In the genomic region with DNA sequence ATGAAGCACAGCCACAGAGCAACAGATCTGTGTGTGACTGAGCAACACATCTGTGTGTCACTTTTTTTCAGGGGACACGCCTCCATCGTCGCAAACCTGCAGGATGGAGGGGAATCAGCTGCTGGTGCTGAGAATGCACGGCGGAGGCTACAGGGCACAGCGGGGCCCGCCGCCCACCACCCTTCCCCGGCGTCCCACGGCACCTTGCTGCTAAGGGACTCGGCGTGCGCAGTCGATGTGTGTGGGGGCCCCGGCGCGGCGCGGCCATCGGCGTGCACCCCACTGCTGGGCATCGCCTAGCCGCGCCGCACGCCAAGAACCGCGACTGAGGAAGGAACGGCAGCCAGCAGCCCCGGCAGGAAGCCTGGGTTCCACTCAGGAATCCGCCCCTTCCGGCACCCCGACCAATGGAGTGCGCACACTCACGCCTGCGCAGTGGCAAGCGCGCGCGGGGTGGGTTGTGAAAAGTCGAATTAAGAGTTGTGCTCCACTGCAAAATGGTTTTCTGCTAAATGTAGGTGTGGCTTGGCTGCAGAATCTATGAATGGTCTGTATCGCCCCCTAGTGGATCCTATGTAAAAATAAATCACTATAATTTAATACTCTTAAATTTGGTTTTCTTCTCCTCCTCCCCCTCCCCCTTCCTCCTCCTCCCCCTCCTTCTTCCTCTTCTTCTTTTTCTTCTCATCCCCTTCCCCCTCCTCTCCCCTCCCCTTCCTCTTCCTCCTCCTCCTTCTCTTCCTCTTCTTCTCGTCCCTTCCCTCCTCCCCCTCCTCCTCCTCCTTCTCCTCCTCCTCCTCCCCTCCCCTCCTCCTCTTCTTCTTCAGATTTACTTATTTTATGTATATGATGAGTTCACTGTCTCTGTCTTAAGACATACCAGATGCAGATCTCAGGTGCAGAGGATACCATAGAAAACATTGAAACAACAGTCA, we compare ENCODE assay signal across 8 mouse cellular contexts. TPM values are rescaled to one million over a fixed set of nuclear protein-coding genes. Genes with fewer than 3 reads are reported as not detected.
A peak's percentile ranks its signal among the peaks of the same experiment; 100 is the strongest.
DNase-seq lines count a peak whose midpoint lies in the region; ATAC-seq and TF ChIP-seq lines count a peak whose summit lies in the region.

A gene (minus strand): TSS at position 293 of the 935 bp plus-strand sequence.
A gene (minus strand): TSS at position 341 of the 935 bp plus-strand sequence.
A gene (minus strand): TSS at position 426 of the 935 bp plus-strand sequence.

- peaks cover 26% of the 10 kb centered on the region for H3K36me3 ChIP-seq in forebrain, embryonic 10.5 days (replicated peaks)
- H3K36me3 ChIP-seq in heart, embryonic 15.5 days: peaks cover 16% of the 10 kb centered on the region
- H3K36me3 ChIP-seq in liver, embryonic 14.5 days (replicated peaks; ENCODE audit: control insufficient read depth, insufficient read depth, low read depth): peaks cover 9% of the 10 kb centered on the region
- H3K36me3 ChIP-seq in neural tube, embryonic 11.5 days (ENCODE audit: control insufficient read depth, insufficient read depth, low read length): peaks cover 4% of the 10 kb centered on the region; the same call in 1 of the 2 replicates
- H3K36me3 ChIP-seq in stomach, postnatal 0 days (ENCODE audit: control insufficient read depth, insufficient read depth, low read length): peaks cover 5% of the 10 kb centered on the region

- TF ChIP-seq EP300 in liver, embryonic 14.5 days (IDR thresholded peaks at IDR 0.05; ENCODE audit: low read depth): no peak
- no peak for TF ChIP-seq EP300 in stomach, postnatal 0 days (optimal IDR thresholded peaks at IDR 0.05)

- peak within 1 kb of the TSS; percentile 89 for H3K4me3 ChIP-seq in forebrain, embryonic 10.5 days
- H3K4me3 ChIP-seq in heart, embryonic 15.5 days: peak within 1 kb of the TSS; percentile 99
- H3K4me3 ChIP-seq in liver, embryonic 14.5 days (ENCODE audit: insufficient read depth in 1 of 2, low read depth in 2 of 2, low read length in 2 of 2): peak within 1 kb of the TSS; percentile 81 to 88
- H3K4me3 ChIP-seq in neural tube, embryonic 11.5 days (ENCODE audit: low read depth, low read length): peak within 1 kb of the TSS; percentile 82
- H3K4me3 ChIP-seq in stomach, postnatal 0 days (ENCODE audit: low read depth, low read length): peak within 1 kb of the TSS; percentile 87

- H3K9me3 ChIP-seq in forebrain, embryonic 10.5 days: peaks cover 7% of the 10 kb centered on the region; the same call in 1 of the 2 replicates
- no peaks in the 10 kb centered on the region for H3K9me3 ChIP-seq in heart, embryonic 15.5 days (replicated peaks)
- no peaks in the 10 kb centered on the region for H3K9me3 ChIP-seq in liver, embryonic 14.5 days (ENCODE audit: control insufficient read depth, low read length)
- no peaks in the 10 kb centered on the region for H3K9me3 ChIP-seq in neural tube, embryonic 11.5 days (ENCODE audit: control insufficient read depth, low read length)
- no peaks in the 10 kb centered on the region for H3K9me3 ChIP-seq in stomach, postnatal 0 days (ENCODE audit: control insufficient read depth, low read length)

- WGBS in forebrain, embryonic 10.5 days: under 1% methylated on average over 43 of the region's 44 CpGs
- WGBS in heart, embryonic 15.5 days: under 1% methylated on average over 43 of the region's 44 CpGs
- under 1% methylated on average over 43 of the region's 44 CpGs for WGBS in liver, embryonic 14.5 days (ENCODE audit: insufficient replicate concordance)
- under 1% methylated on average over 44 of the region's 44 CpGs for WGBS in neural tube, embryonic 11.5 days
- under 1% methylated on average over 40 of the region's 44 CpGs for WGBS in stomach, postnatal 0 days

- TF ChIP-seq CTCF in liver, embryonic 14.5 days (IDR thresholded peaks at IDR 0.05; ENCODE audit: low read depth): peak; percentile 72
- TF ChIP-seq CTCF in stomach, postnatal 0 days (IDR thresholded peaks at IDR 0.05; ENCODE audit: low read depth): peak; percentile 78

- H3K27ac ChIP-seq in forebrain, embryonic 10.5 days: peak within 1 kb of the TSS; percentile 95
- peak within 1 kb of the TSS; percentile 90 for H3K27ac ChIP-seq in heart, embryonic 15.5 days
- H3K27ac ChIP-seq in liver, embryonic 14.5 days: peak within 1 kb of the TSS; percentile 88
- H3K27ac ChIP-seq in neural tube, embryonic 11.5 days (ENCODE audit: low read depth, low read length): peak within 1 kb of the TSS; percentile 79
- H3K27ac ChIP-seq in stomach, postnatal 0 days (replicated peaks): peak within 1 kb of the TSS; percentile 88

- ATAC-seq in heart, embryonic 15.5 days (replicated peaks; ENCODE audit: insufficient number of reproducible peaks, insufficient read depth, low FRiP score, low read depth): peak; percentile 100
- peak; percentile 100 for ATAC-seq in liver, embryonic 14.5 days (ENCODE audit: insufficient read depth)
- peak; percentile 99 for ATAC-seq in neural tube, embryonic 11.5 days (ENCODE audit: insufficient read depth, low FRiP score, low TSS enrichment)
- ATAC-seq in stomach, postnatal 0 days (ENCODE audit: low FRiP score, low TSS enrichment): peak; percentile 100

- no peaks in the 10 kb centered on the region for H3K27me3 ChIP-seq in forebrain, embryonic 10.5 days (ENCODE audit: poor library complexity, severe bottlenecking)
- H3K27me3 ChIP-seq in heart, embryonic 15.5 days: no peaks in the 10 kb centered on the region
- H3K27me3 ChIP-seq in liver, embryonic 14.5 days (ENCODE audit: control insufficient read depth, insufficient read depth, low read length): no peaks in the 10 kb centered on the region
- no peaks in the 10 kb centered on the region for H3K27me3 ChIP-seq in neural tube, embryonic 11.5 days (ENCODE audit: control insufficient read depth, insufficient read depth, low read length)
- H3K27me3 ChIP-seq in stomach, postnatal 0 days (ENCODE audit: control insufficient read depth, insufficient read depth, low read length): no peaks in the 10 kb centered on the region

- peaks cover 7% of the 10 kb centered on the region for H3K4me1 ChIP-seq in forebrain, embryonic 10.5 days
- H3K4me1 ChIP-seq in heart, embryonic 15.5 days (replicated peaks): peaks cover 6% of the 10 kb centered on the region
- H3K4me1 ChIP-seq in liver, embryonic 14.5 days (replicated peaks; ENCODE audit: control insufficient read depth in 2 of 2, insufficient read depth in 2 of 2, low read length in 1 of 2): no peaks in the 10 kb centered on the region; a peak in 2 of 4 replicates
- H3K4me1 ChIP-seq in neural tube, embryonic 11.5 days (ENCODE audit: control insufficient read depth, insufficient read depth, low read length): no peaks in the 10 kb centered on the region
- H3K4me1 ChIP-seq in stomach, postnatal 0 days (replicated peaks; ENCODE audit: control insufficient read depth, insufficient read depth): no peaks in the 10 kb centered on the region

- peak within 1 kb of the TSS; percentile 98 for H3K9ac ChIP-seq in heart, embryonic 15.5 days
- H3K9ac ChIP-seq in liver, embryonic 14.5 days (replicated peaks): peak within 1 kb of the TSS; percentile 79
- peak within 1 kb of the TSS; percentile 92 for H3K9ac ChIP-seq in neural tube, embryonic 11.5 days (ENCODE audit: low read length)
- peak within 1 kb of the TSS; percentile 87 for H3K9ac ChIP-seq in stomach, postnatal 0 days (ENCODE audit: low read length)

- DNase-seq in CD8-positive naive resting alpha-beta T cell, adult 2 months (ENCODE audit: low read depth in 2 of 2, low spot score in 2 of 2): peak; percentile 98 to 99
- peak; percentile 92 for DNase-seq in c-Kit-positive CD71-negative TER-119-negative erythroid progenitor cells, embryonic 14.5 days (ENCODE audit: low read depth)
- peak; percentile 95 for DNase-seq in forebrain, embryonic 10.5 days (ENCODE audit: extremely low spot score, low spot score)
- peak; percentile 95 to 97 for DNase-seq in kidney, postnatal 25 days
- peak; percentile 89 to 96 (median 91) for DNase-seq in liver, embryonic 14.5 days (ENCODE audit: low read depth in 3 of 3, low spot score in 3 of 3)
- peak; percentile 96 for DNase-seq in neural tube, embryonic 11.5 days (ENCODE audit: low spot score)
- DNase-seq in stomach, postnatal 0 days (ENCODE audit: low spot score): peak; percentile 98

- H3K4me2 ChIP-seq in heart, embryonic 15.5 days: peak within 1 kb of the TSS; percentile 60
- H3K4me2 ChIP-seq in liver, embryonic 14.5 days (ENCODE audit: low read depth): peak within 1 kb of the TSS; percentile 86
- peak within 1 kb of the TSS; percentile 50 for H3K4me2 ChIP-seq in neural tube, embryonic 11.5 days (ENCODE audit: low read depth)
- peak within 1 kb of the TSS; percentile 60 for H3K4me2 ChIP-seq in stomach, postnatal 0 days (replicated peaks; ENCODE audit: low read depth)

RNA-seq across cellular contexts. Expression of the first gene that starts in this region (rescaled TPM):
- not detected in 2 replicates for polyA plus RNA-seq in forebrain, embryonic 10.5 days (2016; fragmentation: Nextera tagmentation; extraction: Ambion mirVana)
- polyA plus RNA-seq in heart, embryonic 15.5 days (2015; fragmentation: Nextera tagmentation; extraction: Ambion mirVana): 6.1 TPM in 1 of 2 replicates, not detected in the other
- not detected in 2 replicates for polyA plus RNA-seq in liver, embryonic 14.5 days (2012; rRNA removed)
- polyA plus RNA-seq in liver, embryonic 14.5 days (2014; fragmentation: Nextera tagmentation; extraction: Ambion mirVana): 4.6 TPM in 1 of 2 replicates, not detected in the other
- 3.3 and 17.9 TPM in 2 replicates for polyA plus RNA-seq in neural tube, embryonic 11.5 days (2014; fragmentation: Nextera tagmentation; extraction: Ambion mirVana)
- 2.8 and 13.4 TPM in 2 replicates for polyA plus RNA-seq in stomach, postnatal 0 days (2015; fragmentation: Nextera tagmentation; extraction: Ambion mirVana)

RNA-seq across cellular contexts. Expression of the second gene that starts in this region (rescaled TPM):
- polyA plus RNA-seq in forebrain, embryonic 10.5 days (2016; fragmentation: Nextera tagmentation; extraction: Ambion mirVana): 1.1 and 1.2 TPM in 2 replicates
- 0.38 and 0.40 TPM in 2 replicates for polyA plus RNA-seq in heart, embryonic 15.5 days (2015; fragmentation: Nextera tagmentation; extraction: Ambion mirVana)
- 0.02 and 0.03 TPM in 2 replicates for polyA plus RNA-seq in liver, embryonic 14.5 days (2012; rRNA removed)
- 0.19 and 0.28 TPM in 2 replicates for polyA plus RNA-seq in liver, embryonic 14.5 days (2014; fragmentation: Nextera tagmentation; extraction: Ambion mirVana)
- polyA plus RNA-seq in neural tube, embryonic 11.5 days (2014; fragmentation: Nextera tagmentation; extraction: Ambion mirVana): 0.68 and 0.96 TPM in 2 replicates
- polyA plus RNA-seq in stomach, postnatal 0 days (2015; fragmentation: Nextera tagmentation; extraction: Ambion mirVana): 0.27 and 0.35 TPM in 2 replicates

RNA-seq across cellular contexts. Expression of the third gene that starts in this region (rescaled TPM):
- polyA plus RNA-seq in forebrain, embryonic 10.5 days (2016; fragmentation: Nextera tagmentation; extraction: Ambion mirVana): 94.4 and 97.1 TPM in 2 replicates
- 52.8 and 54.6 TPM in 2 replicates for polyA plus RNA-seq in heart, embryonic 15.5 days (2015; fragmentation: Nextera tagmentation; extraction: Ambion mirVana)
- 11.9 and 20.9 TPM in 2 replicates for polyA plus RNA-seq in liver, embryonic 14.5 days (2012; rRNA removed)
- polyA plus RNA-seq in liver, embryonic 14.5 days (2014; fragmentation: Nextera tagmentation; extraction: Ambion mirVana): 59.0 and 61.9 TPM in 2 replicates
- 96.9 and 101 TPM in 2 replicates for polyA plus RNA-seq in neural tube, embryonic 11.5 days (2014; fragmentation: Nextera tagmentation; extraction: Ambion mirVana)
- polyA plus RNA-seq in stomach, postnatal 0 days (2015; fragmentation: Nextera tagmentation; extraction: Ambion mirVana): 44.0 and 48.8 TPM in 2 replicates

Comparison
In these comparisons a context has a peak if more than half of its experiments do, and no peak if none do; other contexts are left out.
1. Peak in every context shown above with its lines: DNase-seq, ATAC-seq, H3K4me3 ChIP-seq and H3K27ac ChIP-seq.